Mouse (Mus musculus) heart, postnatal 4 days (tissue): Measurements from ENCODE around the gene Lmntd1. TPM values are rescaled to one million over a fixed set of nuclear protein-coding genes. Genes with fewer than 3 reads are reported as not detected.
"Not testable (repeated sequence)": the region's sequence is repeated elsewhere in the genome, so short reads cannot be mapped to it uniquely, and the experiment has no call there.

Experiments
- DNase-seq: peaks from one replicate; pipeline ENCODE4 v3.0.0; 2021
- total RNA-seq, 2 experiments: library from RNA; stranded (reverse); gene quantifications; 2 replicates each; pipeline ENCODE4 v1.2.3; 2021

The Lmntd1 gene
- total RNA-seq, 2 experiments from 2014 or later, result 2.8 to 3.1 TPM

DNA sequence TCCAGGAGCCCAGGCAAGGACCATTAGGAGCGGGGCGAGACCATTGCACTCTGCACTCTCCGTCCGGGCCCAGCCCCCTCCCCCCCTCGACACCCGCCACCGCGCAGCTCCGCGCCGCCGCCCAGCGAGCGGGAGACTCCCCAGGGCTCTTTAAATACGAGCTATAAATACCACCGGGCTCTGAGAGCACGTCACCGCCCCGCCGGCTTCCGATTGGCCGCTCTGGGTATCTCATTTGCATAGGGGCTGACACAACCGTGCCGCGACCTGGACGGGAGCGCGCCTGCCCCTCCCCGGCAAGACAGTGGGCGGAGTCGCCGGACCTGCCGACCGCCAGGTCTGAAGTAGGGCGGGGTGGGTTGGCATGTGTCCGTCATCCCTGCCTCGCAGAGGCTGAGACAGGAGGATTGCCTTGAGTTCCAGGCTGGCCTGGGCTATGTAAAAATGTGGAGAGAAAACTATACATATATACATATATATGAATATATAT, 273.4 kb downstream of the Lmntd1 start:
- peak; percentile 96 for DNase-seq

DNA sequence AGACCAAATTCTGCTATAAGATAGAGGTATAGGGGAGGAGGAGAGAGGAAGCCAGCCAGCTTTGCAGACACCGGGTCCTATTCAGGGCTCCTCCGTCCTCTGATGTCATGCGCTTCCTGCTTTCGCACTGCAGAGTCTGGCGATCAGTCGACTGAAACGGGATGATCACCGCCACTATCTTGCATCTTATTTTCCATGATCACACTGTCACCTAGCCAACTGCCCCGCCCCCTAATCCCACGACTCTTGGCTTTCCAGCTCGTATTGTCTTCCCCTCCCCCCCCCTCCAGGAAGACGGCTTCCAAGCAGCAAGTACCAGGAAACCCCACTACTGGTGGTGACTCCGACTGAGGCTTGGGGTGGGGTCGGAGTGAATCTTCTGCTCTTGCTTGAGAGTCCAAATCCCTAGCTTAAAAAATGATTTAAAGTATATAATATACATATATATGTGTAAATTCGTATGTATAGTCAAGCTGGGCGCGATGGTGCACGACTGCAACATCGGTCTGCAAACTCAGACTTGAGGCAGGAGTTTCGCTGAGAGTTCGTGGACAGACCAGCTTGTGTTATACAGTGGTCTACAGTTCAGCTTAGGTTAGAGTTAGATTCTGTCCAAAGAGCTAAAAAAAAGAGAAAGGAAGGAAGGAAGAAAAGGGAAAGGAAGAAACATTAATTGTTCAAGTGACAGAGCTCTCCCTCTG, 274.0 kb downstream of the Lmntd1 start:
- DNase-seq, result peak; percentile 80

DNA sequence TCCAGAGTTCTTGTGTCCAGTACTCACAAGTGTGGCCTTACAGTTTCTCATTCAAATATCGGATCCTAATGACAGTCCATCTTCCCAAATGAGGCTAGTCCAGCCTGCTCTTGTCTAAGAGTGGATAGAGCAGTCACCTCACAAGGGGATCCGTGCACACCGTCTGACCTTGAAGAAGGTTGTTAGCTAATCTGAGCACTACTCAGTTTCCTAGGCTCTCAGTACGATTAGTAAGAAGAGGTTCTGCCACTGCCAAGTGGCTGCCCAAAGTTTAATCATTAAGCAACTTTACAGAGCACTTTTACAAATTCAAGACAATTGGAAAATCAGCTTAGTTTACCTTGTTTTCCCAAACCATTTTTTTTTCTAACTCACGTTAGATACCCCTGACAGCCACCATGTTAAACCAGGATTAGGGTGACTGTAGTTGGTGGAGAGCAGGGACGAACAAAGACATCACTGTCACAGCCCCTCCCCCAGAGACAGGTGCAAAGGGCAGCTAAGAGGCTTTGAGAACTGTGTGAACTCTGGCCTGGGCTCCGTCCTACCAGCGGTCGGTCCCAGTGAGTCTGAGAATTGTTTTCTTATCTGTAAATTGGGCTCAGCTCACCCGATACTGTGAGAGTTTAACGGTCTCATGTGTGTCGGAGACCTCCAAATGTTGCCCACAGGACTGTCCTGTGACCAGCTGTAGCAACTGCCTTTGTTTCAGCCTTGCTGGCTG, 275.4 kb downstream of the Lmntd1 start:
- DNase-seq, result no peak

- not testable (repeated sequence) for DNase-seq
Observed at GRCm38 (mm10) chr6:145337521-145337920, 276.6 kb downstream of the Lmntd1 start.

DNA sequence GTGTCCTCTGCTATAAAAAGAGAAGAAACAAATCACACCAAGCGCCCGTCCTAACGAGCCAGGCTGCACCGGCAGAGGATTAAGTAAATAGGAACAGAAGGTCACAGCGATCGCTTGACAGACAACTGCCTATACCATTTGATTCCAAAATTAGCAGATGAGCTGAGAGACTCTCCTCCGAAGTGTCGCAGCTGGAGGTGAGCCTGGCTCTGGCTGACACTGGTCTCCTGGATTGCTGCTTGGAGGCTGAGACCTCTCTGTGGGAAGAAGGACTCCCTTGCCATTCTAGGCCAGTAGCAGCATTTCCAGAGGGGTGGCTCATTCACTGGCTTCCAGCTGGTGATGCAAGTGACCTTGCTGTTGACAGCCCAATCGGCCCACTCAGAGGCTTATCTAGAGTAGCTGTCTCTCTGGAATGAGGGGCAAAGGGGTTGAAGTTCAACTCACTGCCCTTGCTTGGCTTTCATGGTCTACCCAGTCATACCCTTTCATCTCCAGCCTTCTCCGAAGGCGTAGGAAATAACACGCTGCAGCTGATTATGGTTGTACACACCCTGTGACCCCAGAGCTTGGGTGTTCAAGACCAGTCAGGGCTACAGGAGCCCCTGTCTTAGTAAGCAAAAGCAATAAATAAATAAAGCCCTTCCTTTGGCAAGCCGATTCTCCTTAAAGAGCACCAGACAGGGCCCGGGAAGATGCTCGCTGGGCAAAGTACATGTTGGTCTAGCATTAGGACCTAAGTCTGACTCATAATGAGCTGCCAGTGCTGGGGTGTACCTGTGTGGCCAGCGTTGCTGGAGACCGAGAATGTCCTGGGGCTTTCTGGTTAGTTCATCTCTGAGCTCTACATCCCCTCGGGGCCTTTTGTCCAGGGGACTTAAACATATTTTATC, 278.0 kb downstream of the Lmntd1 start:
- no peak for DNase-seq

DNA sequence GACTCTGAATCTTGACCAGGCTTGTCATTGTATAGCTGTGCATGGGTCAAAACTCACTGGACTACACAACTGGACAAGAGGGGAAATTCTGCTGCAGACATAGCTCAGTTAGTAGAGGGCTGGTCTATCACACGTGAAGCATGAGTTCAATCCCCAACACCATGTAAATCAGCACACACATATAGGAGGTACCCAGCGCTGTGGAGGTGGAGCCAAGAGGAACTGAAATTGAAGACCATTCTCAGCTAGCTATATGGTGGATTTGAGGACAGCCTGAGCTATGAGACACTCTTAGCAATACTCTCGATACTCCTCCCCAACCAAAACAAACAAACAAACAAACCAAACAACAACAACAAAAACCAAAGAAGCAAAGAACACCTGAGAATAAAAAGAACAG, 279.9 kb downstream of the Lmntd1 start:
- DNase-seq, result no peak

DNA sequence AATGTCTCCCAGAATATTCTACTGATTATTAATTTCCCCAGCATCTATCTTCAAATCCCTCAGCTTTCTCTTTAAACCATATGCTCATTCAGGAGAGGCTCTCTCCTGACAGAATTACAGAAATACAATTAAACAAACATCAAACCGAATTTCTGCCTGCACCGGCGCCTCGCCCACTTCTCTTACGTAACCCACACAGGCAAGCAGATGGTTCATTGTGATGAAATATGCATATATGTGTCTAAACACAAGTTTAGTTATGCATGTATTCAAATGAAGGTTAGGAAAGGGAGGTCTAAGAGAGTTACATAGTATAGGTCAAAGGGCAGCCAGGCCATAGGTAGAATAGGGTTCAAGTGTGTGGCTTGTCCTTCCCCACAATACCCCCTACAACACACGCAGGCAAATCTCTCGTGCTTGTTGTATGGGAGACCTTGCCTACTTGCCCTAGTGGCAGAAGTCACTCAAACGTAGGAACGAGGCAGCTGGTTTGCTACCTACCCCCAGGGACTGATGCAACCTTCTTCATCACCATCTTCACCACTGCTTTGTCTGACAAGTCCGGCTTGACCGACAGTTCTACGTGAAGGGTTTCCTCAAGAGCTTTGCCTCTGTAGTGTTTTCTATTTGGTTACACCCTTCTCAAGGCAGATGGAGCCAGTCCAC, 287.8 kb downstream of the Lmntd1 start:
- no peak for DNase-seq

DNA sequence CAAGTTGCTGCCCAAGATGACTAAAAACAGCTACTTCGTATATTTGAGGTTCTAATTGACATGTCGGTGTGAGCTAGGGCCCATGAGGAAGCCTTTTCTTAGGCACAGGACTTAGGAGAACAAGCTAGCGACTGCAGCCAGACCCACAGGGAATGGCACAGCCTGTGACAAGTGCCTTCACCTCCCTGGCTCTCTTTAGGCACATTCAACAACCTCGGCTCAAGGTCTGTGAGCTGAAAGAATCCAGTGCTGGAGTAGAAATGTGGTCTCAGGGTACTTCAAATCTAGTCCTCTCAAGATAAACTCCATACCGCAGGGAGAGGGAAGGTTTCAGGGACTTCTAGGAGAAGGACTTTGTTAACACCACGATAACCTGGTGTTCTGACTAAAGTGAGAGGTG, 289.0 kb downstream of the Lmntd1 start:
- no peak for DNase-seq

DNA sequence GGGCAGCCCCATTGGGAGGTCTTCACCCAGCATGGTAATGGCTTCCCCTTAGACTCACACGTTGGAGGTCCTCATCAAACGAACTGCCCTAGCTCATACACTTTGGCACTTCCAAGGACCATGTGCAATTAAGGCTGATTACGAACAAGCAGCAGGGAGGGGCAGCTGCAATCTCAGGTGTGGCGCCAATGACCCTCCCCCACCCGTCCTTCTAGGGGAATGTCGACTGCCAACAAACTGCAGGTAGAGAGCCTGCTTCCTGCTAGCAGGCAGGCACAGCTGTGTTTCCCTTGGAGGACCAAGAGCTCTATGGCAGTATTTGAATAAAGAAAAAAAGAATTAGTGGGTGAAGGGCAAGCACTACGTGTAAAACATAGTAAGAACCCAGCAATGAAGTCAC, 289.6 kb downstream of the Lmntd1 start:
- DNase-seq, result no peak

- no peak for DNase-seq
Observed at GRCm38 (mm10) chr6:145322246-145322645, 291.9 kb downstream of the Lmntd1 start.

GRCm38 (mm10) chr6:145320156-145320555, 294.0 kb downstream of the Lmntd1 start:
- DNase-seq, result no peak

Other genes starting within 250 kb of the Lmntd1 start
- under 1 TPM; 0.50 to 0.59 TPM for gene Tuba3b, start 1.4 kb upstream of the Lmntd1 start, total RNA-seq
- 10 to 100 TPM; 93.1 to 97.9 TPM for gene Rassf8, start 132.4 kb upstream of the Lmntd1 start, total RNA-seq